Mouse (Mus musculus) ES-E14 (cell line): ENCODE measurements at regions not wholly inside any gene's neighbourhood (a gene's known extent, or its start where the extent isn't known, plus 50 kb on each side); places are given as distances from the start of the nearest gene placed in this dataset.

Experiments
- DNase-seq: peaks from one replicate; pipeline ENCODE4 v3.0.0-alpha.2; 2013; ENCODE audit warnings: low read depth, low spot score
- H3K27ac ChIP-seq: 2 replicates; pipeline ENCODE4 v1.5.1; 2012; ENCODE audit warnings: low read depth, mild to moderate bottlenecking, low read length, moderate library complexity, mixed read lengths; ENCODE audit not compliant: poor library complexity, insufficient read depth, severe bottlenecking
- H3K36me3 ChIP-seq: 2 replicates; pipeline ENCODE4 v1.6.1; 2012; ENCODE audit warnings: mild to moderate bottlenecking, low read length, moderate library complexity, mixed read lengths; ENCODE audit not compliant: control insufficient read depth, poor library complexity, insufficient read depth, severe bottlenecking
- H3K4me1 ChIP-seq, 2 experiments: fragments of 150-350 bp in 1 of 2; sonication (generic) in 1 of 2; 2 replicates each; pipeline ENCODE4 v1.6.1; 2012; ENCODE audit warnings: low read length in 2 of 2, mild to moderate bottlenecking in 1 of 2, mixed read lengths in 1 of 2; ENCODE audit not compliant: control insufficient read depth in 2 of 2, insufficient read depth in 2 of 2, poor library complexity in 1 of 2
- H3K4me3 ChIP-seq, 2 experiments: fragments of 150-350 bp in 1 of 2; sonication (generic) in 1 of 2; 2 replicates each; pipeline ENCODE4 v1.5.1; 2012; ENCODE audit warnings: low read length in 2 of 2, low read depth in 1 of 2, mild to moderate bottlenecking in 1 of 2, mixed read lengths in 1 of 2; ENCODE audit not compliant: insufficient read depth in 1 of 2, poor library complexity in 1 of 2, severe bottlenecking in 1 of 2
- H3K9ac ChIP-seq: 2 replicates; pipeline ENCODE4 v1.6.1; 2012; ENCODE audit warnings: low read depth, mild to moderate bottlenecking, low read length, mixed read lengths; ENCODE audit not compliant: poor library complexity, insufficient read depth, severe bottlenecking
- H3K9me3 ChIP-seq: fragments of 150-350 bp; sonication (generic); 2 replicates; pipeline ENCODE4 v1.6.1; 2012; ENCODE audit warnings: low read depth, mild to moderate bottlenecking, low read length; ENCODE audit not compliant: control insufficient read depth, insufficient read depth
- CHD2 ChIP-seq: IDR thresholded peaks from 2 replicates; pipeline ENCODE4 v1.6.1; 2014; ENCODE audit warnings: mild to moderate bottlenecking, low read depth, low read length, inconsistent platforms
- HCFC1 ChIP-seq: IDR thresholded peaks from 2 replicates; pipeline ENCODE4 v1.6.1; 2012; ENCODE audit warnings: low read length, inconsistent platforms, borderline replicate concordance; ENCODE audit not compliant: insufficient read depth
- MAFK ChIP-seq: IDR thresholded peaks from 2 replicates; pipeline ENCODE4 v1.6.1; 2014; ENCODE audit warnings: mild to moderate bottlenecking, low read depth, low read length, inconsistent platforms; ENCODE audit not compliant: insufficient read depth
- ZC3H11A ChIP-seq: IDR thresholded peaks from 2 replicates; pipeline ENCODE4 v1.6.1; 2012; ENCODE audit warnings: low read depth, mild to moderate bottlenecking, inconsistent platforms, low read length, borderline replicate concordance
- ZNF384 ChIP-seq: IDR thresholded peaks from 2 replicates; pipeline ENCODE4 v1.6.1; 2012; ENCODE audit warnings: low read depth, low read length, inconsistent platforms
- in situ Hi-C, 2 experiments: fragments of 600-800 bp; cut with MboI; formaldehyde crosslinking; loops; one replicate each; pipeline ENCODE4 v1.15.1; 2025; ENCODE audit warnings: low sequenced_read_pairs in 2 of 2, inconsistent platforms in 1 of 2; ENCODE audit not compliant: unreplicated experiment in 2 of 2

- DNase-seq, result no peak
- Histone ChIP-seq H3K9me3 (no peaks in the 10 kb centered on the region), H3K4me1 (peaks cover 2 to 4% of the 10 kb centered on the region in 2 experiments; a peak in 2 of 4 replicates), H3K9ac (no peak overlapping the region), H3K36me3 (no peaks in the 10 kb centered on the region), H3K27ac (peak overlapping the region; percentile 53; the same call in 1 of the 2 replicates), H3K4me3 (no peak overlapping the region)
- TF ChIP-seq ZNF384, result no peak
- peak; percentile 22; the same call in 1 of the 2 replicates for TF ChIP-seq CHD2
- in situ Hi-C loops, result no loop called here
Observed at GRCm38 (mm10) chr3:18339189-18339588, 391.0 kb downstream of the Cypt12 start.

DNA sequence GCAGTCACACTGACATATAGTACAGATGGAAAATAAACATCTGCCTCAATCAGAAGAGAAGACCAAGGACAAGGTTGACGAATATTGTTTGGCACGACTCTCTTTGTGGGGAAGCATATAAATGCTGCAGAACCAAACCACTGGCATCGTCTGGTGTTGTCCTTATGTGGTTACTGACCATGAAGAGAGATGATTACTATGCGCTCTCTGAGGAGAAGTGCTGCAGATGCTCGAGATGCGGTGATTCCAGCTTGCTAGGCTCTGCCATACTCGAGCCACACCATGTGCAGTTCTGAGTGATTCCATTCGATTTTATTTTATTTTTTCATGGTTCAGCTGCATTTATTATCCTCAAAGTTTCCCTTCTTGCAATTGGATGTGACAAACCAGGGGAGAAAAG lies 393.5 kb downstream of the Cypt12 start:
- H3K9ac ChIP-seq, result no peak overlapping the region
- no peak overlapping the region for H3K4me3 ChIP-seq
- no peaks in the 10 kb centered on the region for H3K36me3 ChIP-seq
- no peak for DNase-seq
- in situ Hi-C loops, result no loop called here
- no peaks in the 10 kb centered on the region for H3K9me3 ChIP-seq
- peaks cover 2 to 4% of the 10 kb centered on the region in 2 experiments; a peak in 2 of 4 replicates for H3K4me1 ChIP-seq
- no peak for TF ChIP-seq ZC3H11A
- no peak for TF ChIP-seq ZNF384
- no peak for TF ChIP-seq CHD2
- no peak for TF ChIP-seq MAFK
- no peak for TF ChIP-seq HCFC1
- H3K27ac ChIP-seq, result no peak overlapping the region

DNA sequence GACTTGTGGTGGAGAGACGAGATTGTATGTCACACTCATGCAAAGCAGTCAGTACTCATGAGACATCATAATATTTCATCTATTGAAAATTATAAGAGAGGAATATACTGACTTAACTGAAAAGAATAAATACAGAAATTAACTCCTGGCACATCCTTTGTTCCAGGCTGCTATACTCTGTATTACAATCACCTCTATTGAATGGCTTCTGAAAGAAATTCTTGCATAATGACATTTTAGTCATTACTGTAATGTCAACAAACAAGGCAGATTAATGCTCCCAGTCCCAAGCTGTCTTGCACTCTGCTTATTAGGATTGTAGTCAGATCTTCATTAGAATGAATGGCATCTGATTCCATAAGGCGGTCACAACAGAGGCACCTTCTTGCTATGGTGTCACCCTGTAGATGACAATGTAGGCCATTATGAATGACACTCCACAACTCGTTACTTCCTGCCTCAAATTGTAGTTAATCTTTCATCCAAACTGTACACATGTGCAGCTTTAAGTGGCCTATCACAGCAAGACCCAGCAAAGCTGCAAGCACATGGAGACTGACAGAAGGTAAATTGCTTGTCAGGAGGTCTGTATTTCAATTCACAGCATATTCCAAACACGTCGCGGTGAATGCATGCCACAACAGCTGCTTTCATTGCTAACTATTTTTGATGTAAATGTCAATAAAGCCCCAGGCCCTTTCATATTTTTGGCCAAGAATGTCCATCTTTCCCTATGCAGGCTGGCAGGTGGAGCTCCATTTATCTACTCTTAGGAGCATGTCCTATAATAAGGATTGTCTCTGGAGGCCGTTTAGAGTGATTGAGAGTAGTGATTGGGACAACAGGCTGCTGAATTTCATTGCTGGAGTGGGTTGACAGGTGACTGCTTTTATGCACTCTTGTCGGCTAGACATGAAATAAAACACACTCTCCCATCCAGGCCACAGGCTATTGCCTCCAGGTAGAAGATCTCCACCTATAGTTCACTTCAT lies 430.1 kb downstream of the Cypt12 start:
- no peak overlapping the region for H3K27ac ChIP-seq
- no peak overlapping the region for H3K4me3 ChIP-seq
- DNase-seq, result no peak
- in situ Hi-C loops, result no loop called here
- H3K9ac ChIP-seq, result no peak overlapping the region
- H3K36me3 ChIP-seq, result no peaks in the 10 kb centered on the region
- TF ChIP-seq ZC3H11A, result no peak
- TF ChIP-seq MAFK, result no peak
- TF ChIP-seq CHD2, result no peak
- TF ChIP-seq ZNF384, result no peak
- TF ChIP-seq HCFC1, result no peak
- H3K9me3 ChIP-seq, result no peaks in the 10 kb centered on the region
- no peaks in the 10 kb centered on the region for H3K4me1 ChIP-seq

- TF ChIP-seq ZNF384 (no peak), CHD2 (no peak), ZC3H11A (no peak), MAFK (no peak), HCFC1 (no peak)
- DNase-seq, result no peak
- in situ Hi-C loops, result no loop called here
- no peak overlapping the region for H3K4me3 ChIP-seq
- H3K36me3 ChIP-seq, result no peaks in the 10 kb centered on the region
- H3K9ac ChIP-seq, result no peak overlapping the region
- H3K27ac ChIP-seq, result no peak overlapping the region
- H3K9me3 ChIP-seq, result no peaks in the 10 kb centered on the region
- no peaks in the 10 kb centered on the region for H3K4me1 ChIP-seq
Observed at GRCm38 (mm10) chr3:18421886-18422575, 473.8 kb downstream of the Cypt12 start.
